Mouse (Mus musculus) thymus, adult 2 months (tissue): ENCODE measurements around the gene Naa20. TPM values are rescaled to one million over a fixed set of nuclear protein-coding genes. Genes with fewer than 3 reads are reported as not detected.
A peak's percentile ranks its signal among the peaks of the same experiment; 100 is the strongest.

Experiments used
- DNase-seq: peaks from one replicate; pipeline ENCODE4 v3.0.0; 2021
- H3K27ac ChIP-seq: fragments of 200-500 bp; 2 replicates; pipeline ENCODE4 v1.5.1; 2012; ENCODE audit warnings: low read length, control low read depth; ENCODE audit not compliant: control insufficient read depth, insufficient read depth
- H3K27me3 ChIP-seq: fragments of 200-500 bp; 2 replicates; pipeline ENCODE4 v1.6.1; 2012; ENCODE audit warnings: mild to moderate bottlenecking, low read length, moderate library complexity, mixed read lengths; ENCODE audit not compliant: control insufficient read depth, insufficient read depth
- H3K36me3 ChIP-seq: fragments of 200-500 bp; 2 replicates; pipeline ENCODE4 v1.6.1; 2012; ENCODE audit warnings: mild to moderate bottlenecking, low read length, moderate library complexity; ENCODE audit not compliant: control insufficient read depth, insufficient read depth
- H3K4me1 ChIP-seq: fragments of 200-500 bp; replicated peaks from 2 replicates; pipeline ENCODE4 v1.6.1; 2012; ENCODE audit warnings: low read length; ENCODE audit not compliant: control insufficient read depth, insufficient read depth
- H3K4me3 ChIP-seq: fragments of 200-500 bp; 2 replicates; pipeline ENCODE4 v1.5.1; 2012; ENCODE audit warnings: mild to moderate bottlenecking, low read length, control low read depth, moderate library complexity; ENCODE audit not compliant: control insufficient read depth, insufficient read depth
- CTCF ChIP-seq: fragments of 200-500 bp; IDR thresholded peaks from 2 replicates; pipeline ENCODE4 v1.5.1; 2012; ENCODE audit warnings: mild to moderate bottlenecking, control low read depth, low read length, moderate library complexity, borderline replicate concordance; ENCODE audit not compliant: control insufficient read depth, poor library complexity, insufficient read depth; ENCODE audit errors: extremely low read depth
- POLR2A ChIP-seq: fragments of 200-500 bp; IDR thresholded peaks from 2 replicates; pipeline ENCODE4 v1.6.1; 2012; ENCODE audit warnings: mild to moderate bottlenecking, low read length, control low read depth, moderate library complexity; ENCODE audit not compliant: control insufficient read depth, poor library complexity, insufficient read depth; ENCODE audit errors: extremely low read depth
- WGBS: fragments of 180-500 bp; shearing (Covaris S2); methylation state at CpG from one replicate; pipeline ENCODE4 v1.1.7; 2018; 5-methylcytosine and 5-hydroxymethylcytosine counted together
- polyA plus RNA-seq: library from polyadenylated mRNA; depleted of rRNA; stranded (reverse); fragments of >200 nt; gene quantifications from 2 replicates; pipeline ENCODE4 v1.2.3, GENCODE M21; 2012

The Naa20 gene
- polyA plus RNA-seq, 1 experiment: 30.1 TPM

- Histone ChIP-seq H3K27me3 (no peaks in the 10 kb centered on the region), H3K4me3 (no peak overlapping the region), H3K4me1 (no peaks in the 10 kb centered on the region), H3K27ac (no peak overlapping the region), H3K36me3 (peaks cover 78% of the 10 kb centered on the region)
- DNase-seq: no peak
- WGBS: 96% methylated on average over 8 of the region's 8 CpGs
- no peak for TF ChIP-seq POLR2A
Observed at GRCm38 (mm10) chr2:145920941-145921650, 19.2 kb downstream of the Naa20 start.

GRCm38 (mm10) chr2:145934339-145935231 is 32.7 kb downstream of the Naa20 start, which contains the start of the genes Cfap61 and Crnkl1:
Gene Cfap61, plus strand, starts transcription at chr2:145934784.
Gene Crnkl1, minus strand, starts transcription at chr2:145935014.
- Histone ChIP-seq H3K27me3 (0 out of 2 replicates have a peak, but pooled peaks cover 2% of the 10 kb centered on the region), H3K4me3 (peak within 1 kb of the TSS; percentile 91), H3K36me3 (peaks cover 29% of the 10 kb centered on the region), H3K4me1 (peaks cover 3% of the 10 kb centered on the region), H3K27ac (no peak within 1 kb of the TSS)
- peak; percentile 51; the same call in 1 of the 2 replicates for TF ChIP-seq POLR2A
- peak; percentile 36; the same call in 1 of the 2 replicates for TF ChIP-seq CTCF
- under 1% methylated on average over 61 of the region's 61 CpGs for WGBS
- DNase-seq: peak; percentile 91

GRCm38 (mm10) chr2:145936975-145937374 is 35.1 kb downstream of the Naa20 start:
- WGBS: 82% methylated on average over 8 of the region's 8 CpGs
- peaks cover 7% of the 10 kb centered on the region; the same call in 1 of the 2 replicates for H3K36me3 ChIP-seq
- H3K27ac ChIP-seq: no peak overlapping the region
- no peak for DNase-seq
- 0 out of 2 replicates have a peak, but pooled peaks cover 2% of the 10 kb centered on the region for H3K27me3 ChIP-seq
- TF ChIP-seq POLR2A: no peak
- no peak for TF ChIP-seq CTCF
- H3K4me1 ChIP-seq: peaks cover 3% of the 10 kb centered on the region
- H3K4me3 ChIP-seq: no peak overlapping the region

GRCm38 (mm10) chr2:145941403-145941802 is 39.5 kb downstream of the Naa20 start:
- DNase-seq: no peak
- H3K4me3 ChIP-seq: no peak overlapping the region
- 0 out of 2 replicates have a peak, but pooled peaks cover 2% of the 10 kb centered on the region for H3K27me3 ChIP-seq
- TF ChIP-seq CTCF (no peak), POLR2A (no peak)
- no peaks in the 10 kb centered on the region for H3K36me3 ChIP-seq
- no peak overlapping the region for H3K27ac ChIP-seq
- H3K4me1 ChIP-seq: no peaks in the 10 kb centered on the region
- WGBS: 62% methylated on average over 3 of the region's 3 CpGs

GRCm38 (mm10) chr2:145944286-145944685 is 42.4 kb downstream of the Naa20 start:
- TF ChIP-seq CTCF: no peak
- TF ChIP-seq POLR2A: no peak
- H3K36me3 ChIP-seq: no peaks in the 10 kb centered on the region
- H3K27ac ChIP-seq: no peak overlapping the region
- no peaks in the 10 kb centered on the region for H3K27me3 ChIP-seq
- DNase-seq: no peak
- no peaks in the 10 kb centered on the region for H3K4me1 ChIP-seq
- WGBS: 96% methylated on average over 3 of the region's 3 CpGs
- H3K4me3 ChIP-seq: no peak overlapping the region

GRCm38 (mm10) chr2:145948402-145948954 is 46.6 kb downstream of the Naa20 start:
- no peaks in the 10 kb centered on the region for H3K4me1 ChIP-seq
- H3K27me3 ChIP-seq: no peaks in the 10 kb centered on the region
- no peak overlapping the region for H3K27ac ChIP-seq
- H3K4me3 ChIP-seq: no peak overlapping the region
- no peaks in the 10 kb centered on the region for H3K36me3 ChIP-seq
- no peak for TF ChIP-seq POLR2A
- 92% methylated on average over 7 of the region's 7 CpGs for WGBS
- no peak for DNase-seq
